Mouse (Mus musculus): Measurements from ENCODE around the gene Babam1. TPM values are rescaled to one million over a fixed set of nuclear protein-coding genes. Genes with fewer than 3 reads are reported as not detected.
A peak's percentile ranks its signal among the peaks of the same experiment; 100 is the strongest.

Gene Babam1
- polyA plus RNA-seq (2015; fragmentation: Nextera tagmentation; extraction: Ambion mirVana), result 88.9 and 104 TPM in 2 replicates

DNA sequence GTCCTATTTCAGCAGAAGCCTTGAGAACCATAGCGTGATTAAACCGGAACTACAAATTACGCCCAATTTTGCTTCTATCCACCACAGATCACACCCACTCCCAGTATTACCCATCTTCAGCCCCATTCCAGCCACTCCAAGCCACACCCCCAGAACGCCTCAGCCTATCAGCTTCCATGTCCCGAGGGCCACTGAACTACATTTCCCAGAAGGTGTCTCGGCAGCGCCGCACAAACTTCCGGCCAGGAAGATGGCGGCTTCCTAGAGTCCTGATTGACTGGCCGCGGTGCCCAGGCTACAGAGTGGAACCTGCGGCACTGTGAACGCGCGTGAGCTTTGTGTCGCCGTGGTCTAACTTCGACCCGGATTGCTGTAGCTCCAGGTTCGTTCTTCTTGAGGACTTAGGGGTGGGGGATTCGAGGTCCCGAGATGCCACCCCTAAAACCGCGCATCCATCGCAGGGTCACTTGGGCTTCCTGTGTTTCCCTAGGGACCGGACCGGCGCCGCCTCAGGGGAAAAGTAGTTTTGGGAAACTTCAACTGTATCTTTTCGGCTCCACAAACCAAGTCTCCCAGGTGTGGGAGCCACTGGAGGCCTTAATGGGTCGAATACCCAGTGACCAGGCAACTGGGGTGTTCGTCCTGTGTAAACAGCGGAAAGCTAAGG, at the start of gene Babam1:
Babam1 (plus strand) TSS at position 223 of the 667 bp plus-strand sequence.
- Histone ChIP-seq H3K36me3 (peaks cover 25% of the 10 kb centered on the region), H3K27me3 (no peaks in the 10 kb centered on the region), H3K4me2 (peak within 1 kb of the TSS; percentile 92), H3K9ac (peak within 1 kb of the TSS; percentile 84), H3K9me3 (no peaks in the 10 kb centered on the region), H3K27ac (peak within 1 kb of the TSS; percentile 66), H3K4me3 (peak within 1 kb of the TSS; percentile 81), H3K4me1 (peaks cover 8% of the 10 kb centered on the region)
- ATAC-seq (ENCODE audit: insufficient number of reproducible peaks, insufficient read depth, low FRiP score, low TSS enrichment, low read depth), result peak; percentile 93
- WGBS, result 1% methylated on average over 34 of the region's 34 CpGs

DNA sequence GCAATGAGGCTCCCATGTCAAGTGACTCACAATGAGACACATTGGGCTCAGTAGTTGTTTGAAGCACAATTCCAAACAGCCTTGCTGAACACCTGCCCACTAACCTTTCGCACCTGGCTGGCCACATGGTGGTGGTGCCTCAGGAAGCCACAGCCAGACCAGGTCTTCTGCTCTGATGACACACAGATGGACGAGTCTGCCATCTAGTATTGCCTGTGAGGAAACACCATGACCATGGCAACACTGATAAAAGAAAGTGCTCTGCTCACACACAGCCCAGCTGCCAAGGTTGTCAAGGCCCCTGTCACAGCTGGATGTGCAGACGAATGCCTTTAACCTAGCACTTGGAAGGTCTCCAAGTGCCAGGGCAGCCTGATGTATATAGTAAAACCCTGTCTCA, 45.5 kb upstream of the Babam1 start:
- WGBS, result 75% methylated on average over 3 of the region's 3 CpGs
- H3K4me1 ChIP-seq, result no peaks in the 10 kb centered on the region

DNA sequence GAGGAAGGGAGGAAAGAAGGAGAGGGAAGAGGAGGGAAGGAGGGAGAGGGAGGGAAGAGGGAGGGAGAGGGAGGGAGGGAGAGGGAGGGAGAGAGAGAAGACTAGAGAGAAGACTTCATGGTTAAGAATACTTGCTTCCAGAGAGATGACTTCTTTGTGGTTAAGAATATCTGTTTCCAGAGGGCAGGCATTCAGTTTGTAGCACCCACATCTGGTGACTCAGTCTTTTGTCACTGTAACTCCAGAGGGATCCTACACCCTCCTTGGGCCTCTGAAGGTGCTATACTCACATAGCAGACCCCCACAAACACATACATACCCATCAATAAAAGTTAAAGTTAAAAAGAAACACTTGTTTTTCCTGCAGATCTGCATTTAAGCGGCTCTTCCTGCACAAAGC, 45.1 kb upstream of the Babam1 start:
- Histone ChIP-seq H3K4me2 (no peak overlapping the region), H3K9me3 (no peaks in the 10 kb centered on the region), H3K4me3 (no peak overlapping the region), H3K4me1 (no peaks in the 10 kb centered on the region), H3K36me3 (peaks cover 96% of the 10 kb centered on the region), H3K27me3 (no peaks in the 10 kb centered on the region), H3K27ac (no peak overlapping the region), H3K9ac (no peak overlapping the region)
- no peak for ATAC-seq (ENCODE audit: insufficient number of reproducible peaks, insufficient read depth, low FRiP score, low TSS enrichment, low read depth)
- WGBS, result 89% methylated on average over 1 of the region's 1 CpGs

More for the DNA sequence above, 45.5 kb upstream of the Babam1 start:
- Histone ChIP-seq H3K4me3 (no peak overlapping the region), H3K9ac (no peak overlapping the region), H3K36me3 (peaks cover 96% of the 10 kb centered on the region), H3K4me2 (no peak overlapping the region), H3K9me3 (no peaks in the 10 kb centered on the region), H3K27me3 (no peaks in the 10 kb centered on the region), H3K27ac (no peak overlapping the region)
- no peak for ATAC-seq (ENCODE audit: insufficient number of reproducible peaks, insufficient read depth, low FRiP score, low TSS enrichment, low read depth)

DNA sequence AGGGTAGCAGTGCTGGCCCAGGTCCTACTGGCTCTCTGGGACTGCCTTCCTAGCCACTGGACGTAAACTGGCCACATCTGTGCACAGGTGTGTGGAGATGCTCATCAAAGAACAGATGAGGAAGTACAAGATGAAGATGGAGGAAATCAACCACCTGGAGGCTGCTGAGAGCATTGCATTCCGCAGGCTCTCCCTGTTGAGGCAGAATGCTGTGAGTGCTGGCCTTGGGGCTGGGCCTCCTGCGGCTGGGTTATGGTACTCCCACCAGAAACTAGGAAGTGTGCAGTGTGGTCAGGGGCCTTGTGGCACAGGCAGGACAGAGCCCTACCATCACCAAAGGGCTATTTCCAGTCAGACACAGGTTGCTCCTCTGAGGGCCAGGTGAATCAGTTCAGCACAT, 38.6 kb upstream of the Babam1 start:
- no peaks in the 10 kb centered on the region for H3K4me1 ChIP-seq
- H3K4me3 ChIP-seq, result no peak overlapping the region
- H3K27ac ChIP-seq, result no peak overlapping the region
- H3K9me3 ChIP-seq, result no peaks in the 10 kb centered on the region
- 0 out of 2 replicates have a peak overlapping the region, but pooled peaks have one; percentile 11 for H3K9ac ChIP-seq
- no peak overlapping the region for H3K4me2 ChIP-seq
- no peak for ATAC-seq (ENCODE audit: insufficient number of reproducible peaks, insufficient read depth, low FRiP score, low TSS enrichment, low read depth)
- H3K27me3 ChIP-seq, result no peaks in the 10 kb centered on the region
- peaks cover 85% of the 10 kb centered on the region for H3K36me3 ChIP-seq
- WGBS, result 79% methylated on average over 3 of the region's 3 CpGs

DNA sequence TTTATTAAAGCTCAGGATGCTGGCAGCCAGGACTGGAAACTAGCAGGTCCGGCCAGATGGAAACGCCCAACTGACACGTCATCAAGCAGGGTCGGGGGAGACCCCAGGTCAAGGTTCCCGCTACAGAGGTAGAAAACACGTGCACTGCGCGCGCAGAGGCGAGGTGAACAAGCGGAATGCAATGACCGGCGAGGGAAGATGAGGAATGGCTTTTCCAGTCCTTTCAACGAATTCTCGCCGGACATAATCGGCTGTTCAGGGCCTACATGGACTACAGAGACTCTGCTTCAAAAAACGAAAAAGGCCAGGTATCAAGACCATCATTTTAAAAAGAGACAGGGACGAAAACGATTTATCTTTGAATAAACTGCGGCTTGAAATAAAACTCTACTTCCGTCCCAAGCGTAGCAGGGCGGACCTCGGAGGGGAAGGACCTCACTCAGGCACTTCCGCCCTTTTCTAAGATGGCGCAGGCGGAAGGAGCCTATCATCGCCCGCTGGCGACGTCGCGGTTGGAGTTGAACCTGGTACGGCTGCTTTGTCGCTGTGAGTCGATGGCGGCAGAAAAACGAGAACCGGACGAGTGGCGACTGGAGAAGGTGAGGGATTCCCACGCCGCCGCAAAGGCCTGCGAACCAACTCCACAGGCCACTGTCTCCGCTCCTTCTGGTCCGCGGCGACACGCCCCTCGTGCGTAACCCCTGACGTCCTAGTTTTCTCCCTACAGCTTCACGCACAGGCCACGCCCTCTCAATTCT, 29.7 kb upstream of the Babam1 start, which contains the start of gene Use1:
Use1 (plus strand) TSS at position 78 of the 758 bp plus-strand sequence.
- Histone ChIP-seq H3K27ac (peak within 1 kb of the TSS; percentile 86), H3K9me3 (no peaks in the 10 kb centered on the region), H3K4me1 (peaks cover 31% of the 10 kb centered on the region), H3K36me3 (peaks cover 17% of the 10 kb centered on the region), H3K9ac (peak within 1 kb of the TSS; percentile 77), H3K4me2 (peak within 1 kb of the TSS; percentile 78), H3K27me3 (no peaks in the 10 kb centered on the region), H3K4me3 (peak within 1 kb of the TSS; percentile 54)
- under 1% methylated on average over 56 of the region's 56 CpGs for WGBS
- ATAC-seq (ENCODE audit: insufficient number of reproducible peaks, insufficient read depth, low FRiP score, low TSS enrichment, low read depth), result peak; percentile 79

DNA sequence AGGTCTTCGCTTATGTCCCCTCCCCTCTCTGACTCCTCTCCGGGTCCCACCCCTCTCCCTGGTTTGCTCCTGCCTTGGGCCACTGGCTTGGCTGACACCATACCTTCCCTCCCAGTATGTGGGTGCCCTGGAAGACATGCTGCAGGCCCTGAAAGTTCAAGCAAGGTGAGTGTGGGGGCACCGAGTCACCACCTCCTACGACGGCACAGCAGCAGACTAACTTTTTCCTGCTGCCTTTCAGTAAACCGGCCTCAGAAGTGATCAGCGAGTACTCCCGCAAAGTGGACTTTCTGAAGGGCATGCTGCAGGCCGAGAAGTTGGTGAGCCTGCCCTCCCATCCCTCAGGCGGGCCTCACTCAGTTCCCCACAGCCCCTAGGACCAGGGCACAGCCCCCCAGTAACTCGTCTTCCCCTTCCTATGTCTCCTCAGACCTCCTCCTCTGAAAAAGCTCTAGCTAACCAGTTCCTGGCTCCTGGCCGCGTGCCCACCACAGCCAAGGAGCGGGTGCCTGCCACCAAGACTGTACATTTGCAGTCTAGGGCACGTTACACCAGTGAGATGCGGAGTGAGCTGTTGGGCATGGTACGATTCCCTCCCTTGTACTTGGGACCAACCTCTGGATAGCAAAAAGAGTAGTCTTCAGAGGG, 29.0 kb upstream of the Babam1 start:
- ATAC-seq (ENCODE audit: insufficient number of reproducible peaks, insufficient read depth, low FRiP score, low TSS enrichment, low read depth), result peak; percentile 84; the same call in 1 of the 2 replicates
- H3K9ac ChIP-seq, result peak overlapping the region; percentile 77
- H3K9me3 ChIP-seq, result no peaks in the 10 kb centered on the region
- 47% methylated on average over 17 of the region's 17 CpGs for WGBS
- peaks cover 31% of the 10 kb centered on the region for H3K4me1 ChIP-seq
- H3K36me3 ChIP-seq, result peaks cover 17% of the 10 kb centered on the region
- H3K4me2 ChIP-seq, result peak overlapping the region; percentile 72
- peak overlapping the region; percentile 86 for H3K27ac ChIP-seq
- no peaks in the 10 kb centered on the region for H3K27me3 ChIP-seq
- peak overlapping the region; percentile 54 for H3K4me3 ChIP-seq

DNA sequence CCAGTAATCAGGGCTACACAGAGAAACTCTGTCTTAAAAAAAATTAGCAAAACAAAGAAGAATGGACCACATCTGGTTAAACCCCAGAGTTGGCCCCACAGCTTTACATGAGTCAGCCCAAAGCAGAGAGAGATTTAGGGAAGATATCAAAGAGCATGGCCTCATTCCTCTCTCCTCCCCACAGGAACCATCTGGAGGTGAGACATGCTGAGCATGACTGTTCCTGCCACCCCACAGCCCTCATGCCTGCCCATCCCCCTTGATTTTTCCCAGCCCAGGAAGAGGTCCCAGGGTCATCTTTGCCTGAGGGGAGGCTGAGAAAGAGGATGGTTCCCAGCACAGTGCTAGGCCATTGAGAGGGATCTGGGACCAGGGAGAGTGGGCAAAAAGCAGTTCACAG, 28.3 kb upstream of the Babam1 start:
- Histone ChIP-seq H3K9ac (peak overlapping the region; percentile 77; the same call in 1 of the 2 replicates), H3K9me3 (no peaks in the 10 kb centered on the region), H3K4me3 (no peak overlapping the region; the same call in 1 of the 2 replicates), H3K36me3 (peaks cover 20% of the 10 kb centered on the region), H3K4me2 (peak overlapping the region; percentile 72), H3K4me1 (peaks cover 31% of the 10 kb centered on the region), H3K27ac (no peak overlapping the region; the same call in 1 of the 2 replicates), H3K27me3 (no peaks in the 10 kb centered on the region)
- no peak for ATAC-seq (ENCODE audit: insufficient number of reproducible peaks, insufficient read depth, low FRiP score, low TSS enrichment, low read depth)

DNA sequence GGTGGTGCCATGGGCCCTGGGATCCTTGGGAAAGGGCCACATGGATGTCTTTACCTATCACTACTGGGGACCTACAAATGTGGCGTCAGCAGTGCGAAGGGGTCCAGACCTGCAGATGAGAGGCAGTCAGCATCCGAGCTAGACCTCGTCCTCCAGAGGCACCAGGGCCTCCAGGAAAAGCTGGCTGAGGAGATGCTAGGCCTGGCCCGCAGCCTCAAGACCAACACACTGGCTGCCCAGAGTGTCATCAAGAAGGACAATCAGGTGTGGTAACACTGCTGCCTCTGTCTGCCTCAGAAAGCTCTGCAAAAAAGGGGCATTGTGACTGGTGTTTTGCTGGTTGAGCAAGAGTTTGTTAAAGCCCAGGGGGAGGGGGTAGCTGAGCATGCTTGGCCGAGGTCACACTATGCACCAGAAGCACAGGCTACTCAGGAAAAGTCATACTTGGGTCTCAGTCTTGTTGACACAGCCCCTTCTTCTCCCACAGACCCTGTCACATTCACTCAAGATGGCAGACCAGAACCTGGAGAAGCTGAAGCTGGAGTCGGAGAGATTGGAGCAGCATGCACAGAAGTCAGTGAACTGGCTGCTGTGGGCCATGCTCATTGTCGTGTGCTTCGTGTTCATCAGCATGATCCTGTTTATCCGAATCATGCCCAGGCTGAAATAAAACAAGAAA, 27.5 kb upstream of the Babam1 start:
- Histone ChIP-seq H3K36me3 (peaks cover 28% of the 10 kb centered on the region), H3K4me1 (peaks cover 31% of the 10 kb centered on the region), H3K9ac (peak overlapping the region; percentile 21; the same call in 1 of the 2 replicates), H3K4me2 (no peak overlapping the region), H3K9me3 (no peaks in the 10 kb centered on the region), H3K27me3 (no peaks in the 10 kb centered on the region), H3K27ac (no peak overlapping the region), H3K4me3 (no peak overlapping the region)
- WGBS, result 88% methylated on average over 10 of the region's 10 CpGs
- ATAC-seq (ENCODE audit: insufficient number of reproducible peaks, insufficient read depth, low FRiP score, low TSS enrichment, low read depth), result no peak

DNA sequence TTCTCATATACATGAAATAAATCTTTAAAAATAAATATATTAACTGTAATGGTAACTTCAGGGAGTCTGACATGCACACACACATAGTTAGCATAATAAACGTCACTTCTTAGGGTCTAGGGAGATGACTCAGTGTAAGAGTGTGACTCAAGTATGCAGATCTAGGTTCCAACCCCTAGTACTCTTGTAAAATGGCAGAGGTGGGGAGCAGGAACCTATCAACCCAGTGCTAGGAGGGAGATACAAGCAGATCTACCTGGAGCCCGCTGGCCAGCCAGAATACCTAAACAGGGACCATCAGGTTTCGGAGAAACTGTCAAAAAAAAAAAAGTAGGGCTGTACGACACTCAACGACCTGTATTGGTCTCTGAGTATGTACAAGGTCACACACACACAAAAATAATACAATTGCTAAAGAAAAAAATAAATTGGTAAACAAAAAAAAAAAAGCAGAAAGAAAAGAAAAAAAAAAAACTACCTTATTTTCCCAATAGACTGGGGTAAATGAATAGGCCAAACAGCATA, 25.9 kb upstream of the Babam1 start:
- H3K27me3 ChIP-seq, result no peaks in the 10 kb centered on the region
- peaks cover 44% of the 10 kb centered on the region for H3K36me3 ChIP-seq
- 24% methylated on average over 5 of the region's 5 CpGs for WGBS
- H3K9me3 ChIP-seq, result no peaks in the 10 kb centered on the region
- H3K4me2 ChIP-seq, result peak overlapping the region; percentile 57
- H3K4me1 ChIP-seq, result peaks cover 38% of the 10 kb centered on the region
- peak overlapping the region; percentile 84; the same call in 1 of the 2 replicates for H3K27ac ChIP-seq
- H3K9ac ChIP-seq, result no peak overlapping the region
- peak overlapping the region; percentile 65 for H3K4me3 ChIP-seq
- no peak for ATAC-seq (ENCODE audit: insufficient number of reproducible peaks, insufficient read depth, low FRiP score, low TSS enrichment, low read depth)

DNA sequence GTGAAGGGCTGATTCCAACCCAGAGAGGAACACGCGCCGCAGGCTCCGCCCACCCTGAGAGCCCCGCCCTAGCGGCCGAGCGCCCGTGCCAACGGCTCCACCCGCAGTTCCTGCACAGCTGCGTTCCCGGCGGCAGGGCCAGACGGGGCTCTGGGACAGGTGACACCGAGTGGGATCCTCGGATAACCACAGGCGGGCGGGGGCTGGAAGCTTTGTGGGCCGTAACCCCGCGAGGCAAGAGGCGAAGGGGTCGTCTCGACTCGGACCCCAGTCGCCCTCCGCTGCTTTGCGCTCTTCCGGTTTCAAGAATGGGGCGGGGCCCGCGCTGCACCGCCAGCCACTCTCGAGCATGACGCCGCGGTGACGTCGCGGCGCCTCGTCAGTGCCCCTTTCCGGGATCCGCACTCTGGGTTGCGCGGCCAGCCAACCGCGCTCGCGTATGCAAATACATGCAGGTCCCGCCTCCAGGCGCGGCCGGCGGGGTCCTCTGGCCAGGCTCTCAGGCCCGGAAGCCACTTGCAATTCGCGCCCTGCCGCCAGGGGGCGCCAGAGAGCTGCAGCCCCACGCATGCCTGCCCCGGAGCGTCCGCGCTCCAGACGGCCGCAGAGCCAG, 25.3 kb upstream of the Babam1 start, which contains the start of gene Ocel1:
Ocel1 (plus strand) TSS at position 63 of the 613 bp plus-strand sequence.
- WGBS, result under 1% methylated on average over 68 of the region's 68 CpGs
- Histone ChIP-seq H3K9me3 (no peaks in the 10 kb centered on the region), H3K36me3 (peaks cover 44% of the 10 kb centered on the region), H3K27ac (peak within 1 kb of the TSS; percentile 84), H3K9ac (peak within 1 kb of the TSS; percentile 70), H3K4me2 (peak within 1 kb of the TSS; percentile 57), H3K4me3 (peak within 1 kb of the TSS; percentile 65), H3K27me3 (0 out of 2 replicates have a peak, but pooled peaks cover under 1% of the 10 kb centered on the region), H3K4me1 (peaks cover 38% of the 10 kb centered on the region)
- peak; percentile 81 for ATAC-seq (ENCODE audit: insufficient number of reproducible peaks, insufficient read depth, low FRiP score, low TSS enrichment, low read depth)
